Mouse (Mus musculus) embryonic facial prominence, embryonic 13.5 days (tissue): ENCODE data around the gene Cdc42bpb. TPM values are rescaled to one million over a fixed set of nuclear protein-coding genes. Genes with fewer than 3 reads are reported as not detected.

Source experiments
- ATAC-seq: fragments of 200-750 bp; cut with Nextera tagmentation; 2 replicates; pipeline ENCODE4 v1.8.0; 2017; ENCODE audit warnings: low read depth; ENCODE audit not compliant: insufficient number of reproducible peaks, insufficient read depth, low FRiP score, low TSS enrichment
- H3K27ac ChIP-seq: fragments of 300-500 bp; sonication (generic); 2 replicates; pipeline ENCODE4 v1.5.1; 2015; ENCODE audit warnings: moderate library complexity, mild to moderate bottlenecking, inconsistent platforms
- H3K27me3 ChIP-seq: fragments of 300-500 bp; sonication (generic); 2 replicates; pipeline ENCODE4 v1.6.1; 2015; ENCODE audit warnings: mild to moderate bottlenecking, inconsistent platforms
- H3K36me3 ChIP-seq: fragments of 300-500 bp; sonication (generic); 2 replicates; pipeline ENCODE4 v1.6.1; 2015; ENCODE audit warnings: mild to moderate bottlenecking, inconsistent platforms
- H3K4me1 ChIP-seq: fragments of 300-500 bp; sonication (generic); 2 replicates; pipeline ENCODE4 v1.6.1; 2015; ENCODE audit warnings: inconsistent platforms
- H3K4me2 ChIP-seq: fragments of 300-500 bp; sonication (generic); 2 replicates; pipeline ENCODE4 v1.6.1; 2015; ENCODE audit warnings: moderate library complexity, mild to moderate bottlenecking, inconsistent platforms
- H3K4me3 ChIP-seq: fragments of 300-500 bp; sonication (generic); 2 replicates; pipeline ENCODE4 v1.5.1; 2015; ENCODE audit warnings: mild to moderate bottlenecking, inconsistent platforms
- H3K9ac ChIP-seq: fragments of 300-500 bp; sonication (generic); 2 replicates; pipeline ENCODE4 v1.6.1; 2015; ENCODE audit warnings: mild to moderate bottlenecking, inconsistent platforms
- H3K9me3 ChIP-seq: fragments of 300-500 bp; sonication (generic); 2 replicates; pipeline ENCODE4 v1.6.1; 2016; ENCODE audit warnings: inconsistent platforms
- WGBS: fragments of 180-500 bp; shearing (Covaris S2); methylation state at CpG from one replicate; pipeline ENCODE4 v1.1.7; 2015; ENCODE audit warnings: mixed read lengths; 5-methylcytosine and 5-hydroxymethylcytosine counted together
- polyA plus RNA-seq: library from polyadenylated mRNA; unstranded; fragments of >200 nt; fragmentation: Nextera tagmentation; extraction: Ambion mirVana; gene quantifications from 2 replicates; pipeline ENCODE4 v1.2.1, GENCODE M21; 2015

The Cdc42bpb gene
- polyA plus RNA-seq, 1 experiment from 2014 or later = 33.7 TPM

DNA sequence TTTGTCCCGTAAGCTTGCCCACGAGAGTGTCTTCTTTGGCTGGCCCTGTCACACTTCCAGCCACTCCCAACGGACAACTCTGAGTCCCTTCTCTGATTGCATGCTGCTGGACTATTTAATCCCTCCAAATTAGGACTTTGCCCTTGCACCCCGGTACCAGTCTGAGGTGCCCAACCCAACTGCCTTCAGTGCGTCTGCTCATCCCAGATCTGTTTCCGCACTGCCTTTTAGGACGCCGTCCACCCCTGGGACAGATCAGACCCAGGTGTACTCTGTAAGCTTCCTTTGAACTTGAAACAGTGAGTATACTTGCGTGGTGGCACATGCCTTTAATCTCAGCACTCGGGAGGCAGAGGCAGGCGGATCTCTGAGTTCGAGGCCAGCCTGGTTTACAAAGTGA lies 1.3 kb upstream of the Cdc42bpb start:
- Histone ChIP-seq H3K4me1 (peaks cover 35% of the 10 kb centered on the region), H3K27me3 (no peaks in the 10 kb centered on the region; the same call in 1 of the 2 replicates), H3K4me2 (peak overlapping the region; percentile 93), H3K9ac (no peak overlapping the region), H3K36me3 (no peaks in the 10 kb centered on the region), H3K27ac (no peak overlapping the region), H3K9me3 (no peaks in the 10 kb centered on the region), H3K4me3 (peak overlapping the region; percentile 99)
- WGBS = 74% methylated on average over 12 of the region's 12 CpGs
- no peak for ATAC-seq

DNA sequence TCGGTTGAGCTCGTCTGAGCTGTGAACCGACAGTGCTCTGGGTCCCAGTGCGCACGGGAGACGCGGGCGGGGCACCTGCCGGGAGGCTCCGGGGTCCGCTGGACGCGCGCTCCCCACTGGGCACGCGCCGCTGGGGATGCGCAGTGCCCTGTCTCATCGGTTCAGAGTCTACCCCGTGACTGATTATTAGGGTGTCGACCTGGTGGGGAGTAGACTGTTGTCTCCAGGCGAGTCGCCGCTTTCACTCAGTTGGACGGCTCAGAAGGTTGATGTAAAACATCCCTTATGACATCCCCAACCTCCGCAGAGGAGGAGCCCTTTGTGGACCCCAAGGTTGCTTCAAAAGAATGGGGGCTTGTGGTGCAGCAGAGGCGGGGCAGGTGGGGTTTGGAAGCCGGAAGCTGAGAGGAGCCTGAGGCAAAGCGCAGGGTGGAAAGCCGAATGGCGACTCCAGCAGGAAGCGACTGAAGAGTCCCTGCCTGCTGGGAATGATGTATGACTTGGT lies 520 bp upstream of the Cdc42bpb start:
- no peaks in the 10 kb centered on the region for H3K36me3 ChIP-seq
- H3K27me3 ChIP-seq = no peaks in the 10 kb centered on the region; the same call in 1 of the 2 replicates
- H3K4me3 ChIP-seq = peak overlapping the region; percentile 99
- ATAC-seq = peak; percentile 52; the same call in 1 of the 2 replicates
- WGBS = under 1% methylated on average over 32 of the region's 32 CpGs
- peak overlapping the region; percentile 94 for H3K9ac ChIP-seq
- peak overlapping the region; percentile 87 for H3K27ac ChIP-seq
- H3K4me1 ChIP-seq = peaks cover 35% of the 10 kb centered on the region
- H3K4me2 ChIP-seq = peak overlapping the region; percentile 93
- no peaks in the 10 kb centered on the region for H3K9me3 ChIP-seq

DNA sequence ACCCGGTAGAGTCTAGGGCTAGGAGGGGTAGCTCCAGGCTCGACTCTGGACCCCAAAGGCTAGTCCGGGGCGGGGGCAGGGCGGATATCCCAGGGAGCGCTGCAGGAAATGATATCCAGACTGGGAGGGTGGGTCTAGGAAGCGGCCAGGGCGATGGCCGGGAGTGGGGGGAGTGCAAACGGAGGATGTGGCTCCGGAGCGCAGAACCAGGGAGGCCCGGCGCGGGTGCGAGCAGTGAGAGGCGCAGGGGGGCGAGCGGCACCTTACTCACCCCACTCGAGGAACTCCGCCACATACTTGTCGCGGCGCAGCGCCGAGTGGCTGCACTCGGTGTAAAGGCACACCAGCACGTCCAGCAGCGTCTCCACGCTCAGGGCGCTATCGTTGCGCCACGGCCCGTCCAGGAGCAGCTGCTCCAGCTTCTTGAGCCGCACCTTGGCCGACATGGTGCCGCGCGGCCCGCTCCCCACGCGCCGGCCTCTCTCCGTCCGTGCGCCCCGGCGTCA lies 639 bp downstream of the Cdc42bpb start:
- WGBS = under 1% methylated on average over 49 of the region's 49 CpGs
- Histone ChIP-seq H3K4me3 (peak overlapping the region; percentile 99), H3K4me2 (peak overlapping the region; percentile 93), H3K36me3 (no peaks in the 10 kb centered on the region), H3K9me3 (no peaks in the 10 kb centered on the region), H3K4me1 (peaks cover 35% of the 10 kb centered on the region), H3K27ac (peak overlapping the region; percentile 87), H3K27me3 (no peaks in the 10 kb centered on the region; the same call in 1 of the 2 replicates), H3K9ac (peak overlapping the region; percentile 94)
- peak; percentile 13; the same call in 1 of the 2 replicates for ATAC-seq

DNA sequence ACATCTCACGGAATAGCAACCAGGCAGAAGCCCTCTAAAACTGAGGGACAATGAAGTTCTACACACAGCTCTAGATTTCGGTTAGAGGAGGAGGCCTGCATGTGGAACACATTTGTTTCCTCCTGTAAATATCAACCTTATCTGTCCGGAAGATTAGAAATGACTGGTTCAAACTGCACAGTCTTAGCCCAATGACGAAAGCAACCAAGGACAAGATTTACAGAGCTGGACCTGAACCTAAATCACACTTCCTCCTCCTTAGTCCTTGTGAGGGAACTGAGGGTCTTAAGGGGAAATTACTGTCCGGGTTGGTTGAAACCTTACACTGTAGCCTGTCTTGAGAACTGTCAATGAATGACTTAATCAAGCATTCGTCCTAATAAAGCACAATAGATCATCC lies 1.5 kb downstream of the Cdc42bpb start:
- H3K4me3 ChIP-seq = peak overlapping the region; percentile 99
- H3K4me1 ChIP-seq = peaks cover 39% of the 10 kb centered on the region
- H3K9me3 ChIP-seq = no peaks in the 10 kb centered on the region
- no peaks in the 10 kb centered on the region for H3K36me3 ChIP-seq
- WGBS = 21% methylated on average over 6 of the region's 6 CpGs
- peak overlapping the region; percentile 94 for H3K9ac ChIP-seq
- ATAC-seq = no peak
- H3K4me2 ChIP-seq = peak overlapping the region; percentile 93
- H3K27ac ChIP-seq = peak overlapping the region; percentile 12; the same call in 1 of the 2 replicates
- H3K27me3 ChIP-seq = no peaks in the 10 kb centered on the region; the same call in 1 of the 2 replicates

DNA sequence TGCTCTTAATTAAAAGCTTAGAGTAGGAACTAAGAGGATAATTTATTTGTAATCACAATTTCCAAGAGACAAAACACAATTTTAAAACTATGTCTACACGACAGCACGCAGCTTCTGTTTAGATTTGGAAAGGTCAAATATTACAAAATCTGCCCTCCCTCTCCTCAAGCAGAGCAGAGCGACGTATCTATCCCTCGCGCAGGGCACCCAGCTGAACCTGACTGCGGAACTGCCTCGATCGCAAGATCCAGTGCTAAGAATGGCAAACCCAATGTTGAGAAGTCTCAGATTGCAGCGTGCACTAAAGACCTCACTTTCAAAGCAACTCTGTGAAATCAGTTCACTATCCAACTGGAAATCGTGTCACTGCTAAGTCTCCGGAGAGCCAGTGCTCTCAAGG lies 2.0 kb downstream of the Cdc42bpb start:
- WGBS = 53% methylated on average over 12 of the region's 12 CpGs
- Histone ChIP-seq H3K4me1 (peaks cover 44% of the 10 kb centered on the region), H3K4me3 (peak overlapping the region; percentile 99), H3K27ac (peak overlapping the region; percentile 12; the same call in 1 of the 2 replicates), H3K36me3 (no peaks in the 10 kb centered on the region), H3K9ac (peak overlapping the region; percentile 94), H3K27me3 (no peaks in the 10 kb centered on the region; the same call in 1 of the 2 replicates), H3K4me2 (peak overlapping the region; percentile 93), H3K9me3 (no peaks in the 10 kb centered on the region)
- no peak for ATAC-seq

DNA sequence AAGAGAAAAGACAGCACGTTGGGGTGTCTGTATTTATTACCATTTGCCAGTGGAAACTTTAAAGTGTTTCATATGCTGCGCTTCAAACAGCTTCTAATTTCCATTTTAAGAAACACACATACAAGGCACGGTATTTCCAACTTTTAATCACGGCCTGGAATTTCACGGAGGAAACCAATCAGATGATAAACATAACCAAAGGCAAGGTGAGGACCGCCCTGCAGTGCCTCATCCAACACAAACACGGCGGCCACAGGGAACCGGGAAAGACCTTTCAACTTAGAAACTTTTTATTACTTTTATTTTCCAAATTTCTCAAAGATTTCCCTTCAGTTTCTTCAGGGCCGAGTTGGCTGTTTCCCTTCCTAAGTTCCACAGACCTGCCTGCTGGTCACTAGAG lies 2.8 kb downstream of the Cdc42bpb start:
- H3K4me2 ChIP-seq = peak overlapping the region; percentile 93
- H3K9ac ChIP-seq = no peak overlapping the region
- no peaks in the 10 kb centered on the region for H3K9me3 ChIP-seq
- H3K4me1 ChIP-seq = peaks cover 45% of the 10 kb centered on the region
- no peaks in the 10 kb centered on the region for H3K36me3 ChIP-seq
- no peaks in the 10 kb centered on the region; the same call in 1 of the 2 replicates for H3K27me3 ChIP-seq
- ATAC-seq = no peak
- H3K27ac ChIP-seq = 0 out of 2 replicates have a peak overlapping the region, but pooled peaks have one; percentile 5
- peak overlapping the region; percentile 99; the same call in 1 of the 2 replicates for H3K4me3 ChIP-seq
- 62% methylated on average over 10 of the region's 10 CpGs for whole genome bisulfite sequencing

DNA sequence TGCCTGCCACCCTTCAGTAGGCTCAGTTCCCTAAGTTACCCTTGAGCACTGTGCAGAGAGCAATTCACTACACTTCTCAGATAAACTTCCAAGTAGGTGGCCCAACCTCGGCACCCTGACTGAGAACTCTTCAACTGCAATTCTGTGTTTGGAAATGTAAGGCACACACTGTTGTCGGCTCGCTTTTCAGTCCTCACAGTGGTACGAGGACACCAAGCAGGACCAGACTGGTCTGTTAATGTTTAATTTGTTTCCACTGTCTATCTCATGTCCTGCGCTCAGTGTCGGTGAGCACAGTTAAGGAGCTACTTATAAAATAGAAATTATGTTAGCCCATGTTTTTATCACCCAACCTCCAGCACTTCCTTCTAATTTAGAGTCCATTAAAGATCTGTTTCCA lies 4.1 kb downstream of the Cdc42bpb start:
- H3K27me3 ChIP-seq = no peaks in the 10 kb centered on the region
- H3K27ac ChIP-seq = no peak overlapping the region
- no peak for ATAC-seq
- H3K9me3 ChIP-seq = no peaks in the 10 kb centered on the region
- H3K4me3 ChIP-seq = no peak overlapping the region
- H3K4me2 ChIP-seq = no peak overlapping the region
- 79% methylated on average over 6 of the region's 6 CpGs for WGBS
- H3K4me1 ChIP-seq = peaks cover 53% of the 10 kb centered on the region
- no peak overlapping the region for H3K9ac ChIP-seq
- no peaks in the 10 kb centered on the region for H3K36me3 ChIP-seq

DNA sequence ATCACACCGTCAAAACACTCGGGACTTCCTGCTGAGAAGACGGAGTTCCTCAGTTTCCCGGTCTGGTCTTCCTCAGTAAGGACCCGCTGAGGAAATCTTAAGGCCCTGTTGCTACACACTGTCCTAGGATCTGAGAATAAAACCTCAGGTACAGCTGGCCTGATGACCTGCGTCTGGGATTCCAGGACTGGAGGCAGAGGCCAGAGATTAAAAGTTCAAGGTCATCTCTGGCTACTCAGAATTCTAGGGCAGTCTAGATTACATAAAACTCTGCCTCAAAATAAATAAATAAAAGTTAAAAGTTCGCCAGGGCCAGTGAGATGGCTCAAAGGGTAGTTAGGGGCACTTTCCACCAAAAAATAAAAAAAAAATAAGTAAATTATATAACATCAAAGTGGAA lies 5.6 kb downstream of the Cdc42bpb start:
- H3K27me3 ChIP-seq = no peaks in the 10 kb centered on the region
- H3K9ac ChIP-seq = no peak overlapping the region
- peaks cover 65% of the 10 kb centered on the region for H3K4me1 ChIP-seq
- 86% methylated on average over 7 of the region's 7 CpGs for WGBS
- no peaks in the 10 kb centered on the region for H3K9me3 ChIP-seq
- no peak for ATAC-seq
- H3K4me3 ChIP-seq = no peak overlapping the region
- H3K4me2 ChIP-seq = no peak overlapping the region
- no peak overlapping the region for H3K27ac ChIP-seq
- H3K36me3 ChIP-seq = no peaks in the 10 kb centered on the region

DNA sequence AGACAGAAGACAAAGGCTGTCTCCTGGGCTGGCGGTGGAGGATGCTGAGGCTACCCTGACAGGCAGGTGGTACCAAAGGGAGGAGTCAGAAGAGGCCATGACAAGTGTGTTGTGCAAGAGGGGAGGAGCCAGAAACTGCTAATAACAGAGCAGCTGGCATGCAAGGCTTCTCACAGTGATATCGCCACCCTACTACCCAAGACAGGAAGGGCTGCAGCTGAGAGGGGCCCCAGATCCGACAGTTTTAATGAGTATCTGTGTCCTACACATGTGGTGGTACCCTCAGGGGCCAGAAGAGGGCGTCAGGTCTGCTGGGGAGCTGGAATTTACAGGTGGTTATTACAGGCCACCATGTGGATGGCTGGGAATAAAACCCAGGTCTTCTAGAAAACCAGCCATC lies 7.3 kb downstream of the Cdc42bpb start:
- no peaks in the 10 kb centered on the region for H3K9me3 ChIP-seq
- H3K9ac ChIP-seq = no peak overlapping the region
- 52% methylated on average over 4 of the region's 4 CpGs for WGBS
- H3K4me1 ChIP-seq = peaks cover 66% of the 10 kb centered on the region
- no peak overlapping the region for H3K4me2 ChIP-seq
- H3K36me3 ChIP-seq = no peaks in the 10 kb centered on the region
- H3K27ac ChIP-seq = no peak overlapping the region
- no peak for ATAC-seq
- no peaks in the 10 kb centered on the region for H3K27me3 ChIP-seq
- no peak overlapping the region for H3K4me3 ChIP-seq

DNA sequence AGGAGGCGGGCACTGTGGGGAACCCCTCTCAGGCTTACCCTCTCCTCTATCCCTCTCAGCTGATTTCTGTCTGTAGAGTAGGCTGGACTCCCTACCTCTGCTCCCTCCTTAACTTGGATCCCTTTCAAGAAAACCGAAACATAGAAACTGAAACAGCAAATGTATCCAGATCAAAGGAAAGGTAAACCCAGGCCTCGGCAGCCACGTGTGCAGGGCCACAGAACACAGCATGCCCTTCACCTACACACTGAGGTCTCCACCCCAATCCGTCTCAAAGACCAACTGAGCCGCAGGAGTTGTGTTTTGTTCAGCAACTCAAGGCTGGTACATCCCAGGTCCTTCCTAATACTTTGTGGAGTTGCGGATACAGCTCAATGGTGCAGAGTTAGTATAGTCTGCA lies 10.5 kb downstream of the Cdc42bpb start:
- peaks cover 72% of the 10 kb centered on the region for H3K4me1 ChIP-seq
- no peak overlapping the region for H3K4me3 ChIP-seq
- H3K27ac ChIP-seq = peak overlapping the region; percentile 22
- no peaks in the 10 kb centered on the region for H3K36me3 ChIP-seq
- no peaks in the 10 kb centered on the region for H3K9me3 ChIP-seq
- ATAC-seq = no peak
- H3K9ac ChIP-seq = no peak overlapping the region
- WGBS = 83% methylated on average over 7 of the region's 7 CpGs
- H3K27me3 ChIP-seq = no peaks in the 10 kb centered on the region
- H3K4me2 ChIP-seq = no peak overlapping the region

DNA sequence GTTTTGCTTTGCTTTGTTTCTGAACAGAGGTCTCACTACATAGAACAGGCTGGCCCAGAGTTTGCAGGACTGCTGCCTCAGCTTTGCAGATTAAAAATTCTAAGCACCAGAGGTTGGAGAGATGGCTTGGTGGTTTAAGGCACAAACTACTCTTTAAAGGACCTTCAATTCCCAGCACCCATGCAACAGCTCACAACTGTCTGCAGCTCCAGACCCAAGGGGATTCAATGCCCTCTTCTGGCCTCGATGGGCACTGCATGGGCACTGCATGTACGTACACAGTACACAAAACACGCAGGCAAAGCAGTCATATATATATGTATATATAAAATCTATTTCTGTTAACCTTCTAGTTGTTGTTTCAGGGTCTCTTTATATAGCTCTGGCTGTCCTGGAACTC lies 13.3 kb downstream of the Cdc42bpb start:
- WGBS = 87% methylated on average over 3 of the region's 3 CpGs
- ATAC-seq = no peak
- Histone ChIP-seq H3K9ac (no peak overlapping the region), H3K4me1 (peaks cover 73% of the 10 kb centered on the region), H3K27ac (no peak overlapping the region), H3K4me2 (no peak overlapping the region), H3K4me3 (no peak overlapping the region), H3K27me3 (no peaks in the 10 kb centered on the region), H3K36me3 (no peaks in the 10 kb centered on the region), H3K9me3 (no peaks in the 10 kb centered on the region)

DNA sequence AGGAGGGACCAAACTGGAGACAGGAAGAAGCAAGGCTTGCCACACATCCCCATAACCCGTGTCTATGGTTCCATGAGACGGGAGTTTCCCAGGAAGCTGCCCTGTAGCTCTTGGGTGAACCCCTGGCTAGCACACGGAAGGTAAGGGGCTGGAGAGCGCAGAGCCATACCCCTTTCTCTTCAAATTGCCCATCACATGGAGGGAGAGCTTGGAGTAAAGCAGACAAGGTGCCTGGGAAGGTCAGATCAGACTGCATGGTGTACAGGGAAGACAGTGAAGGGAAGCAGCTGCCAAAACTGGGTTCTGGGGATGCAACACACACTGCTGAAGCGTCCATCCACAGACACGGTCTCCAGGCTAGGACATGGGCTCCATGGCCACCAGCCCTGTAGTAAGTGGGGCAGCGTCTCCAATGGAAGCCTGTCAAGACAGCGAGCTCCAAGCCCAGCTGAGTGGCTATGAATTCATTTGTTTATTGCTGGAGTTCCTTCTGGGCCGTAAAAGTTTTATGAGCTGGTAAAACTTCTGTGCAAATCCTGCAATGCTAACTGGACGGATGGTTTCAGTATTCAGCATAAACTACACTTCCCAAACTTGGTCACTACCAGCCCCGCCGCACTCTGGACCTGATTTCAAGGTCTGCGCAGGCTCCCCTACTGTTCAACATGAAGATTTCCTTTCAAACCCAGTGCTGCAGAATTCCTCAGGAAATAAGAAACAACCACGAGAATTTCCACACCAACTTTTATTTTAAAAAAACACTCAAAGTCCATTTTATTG lies 16.0 kb downstream of the Cdc42bpb start:
- Histone ChIP-seq H3K9ac (no peak overlapping the region), H3K27ac (peak overlapping the region; percentile 44), H3K4me1 (peaks cover 69% of the 10 kb centered on the region), H3K9me3 (no peaks in the 10 kb centered on the region), H3K4me3 (no peak overlapping the region), H3K27me3 (no peaks in the 10 kb centered on the region), H3K36me3 (no peaks in the 10 kb centered on the region), H3K4me2 (0 out of 2 replicates have a peak overlapping the region, but pooled peaks have one; percentile 5)
- ATAC-seq = no peak
- 72% methylated on average over 14 of the region's 14 CpGs for WGBS
